Mouse (Mus musculus) heart, postnatal 0 days (tissue): ENCODE measurements at regions not wholly inside any gene's neighbourhood (a gene's known extent, or its start where the extent isn't known, plus 50 kb on each side); places are given as distances from the start of the nearest gene placed in this dataset.

Experiments
- CTCF ChIP-seq: IDR thresholded peaks from 2 replicates; pipeline ENCODE4 v1.5.1; 2016; ENCODE audit warnings: antibody characterized with exemption, control low read depth, low read depth
- EP300 ChIP-seq: IDR thresholded peaks from 2 replicates; pipeline ENCODE4 v1.6.1; 2016; ENCODE audit warnings: antibody characterized with exemption, low read depth

DNA sequence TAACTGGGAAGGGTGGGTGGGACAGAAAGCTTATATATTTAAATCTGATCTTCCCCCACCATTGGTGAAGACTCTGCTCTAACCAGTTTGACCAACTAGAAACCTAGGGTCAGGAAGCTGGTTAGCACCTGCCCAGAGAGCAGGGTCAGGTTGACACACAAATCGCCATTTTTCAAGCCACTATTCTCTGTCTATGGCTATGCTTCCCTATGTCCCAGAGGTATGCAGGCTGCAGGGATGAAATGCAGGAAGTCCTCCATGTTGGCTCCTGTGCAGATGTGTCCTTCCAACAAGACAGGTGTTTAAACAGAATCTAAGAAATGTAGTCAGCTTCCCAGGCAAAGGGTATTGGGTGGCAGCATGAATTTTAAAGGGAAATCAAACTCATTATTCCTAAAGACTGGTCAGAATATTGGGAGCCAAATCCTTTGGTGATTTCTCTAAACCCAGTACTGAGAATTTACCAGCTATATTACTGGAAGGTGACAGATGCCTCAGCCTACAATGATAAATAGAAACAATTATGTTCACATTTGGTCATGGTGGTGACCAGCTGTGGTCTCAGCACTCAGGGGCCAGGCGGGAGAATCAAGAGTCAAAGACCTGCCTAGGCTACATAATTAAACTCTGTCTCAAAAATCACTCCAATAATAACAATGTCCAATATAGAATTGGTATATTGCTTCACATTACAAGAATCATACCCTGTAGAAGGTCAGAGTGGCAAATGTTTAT lies 55.6 kb upstream of the Dapk1 start:
- TF ChIP-seq EP300, result no peak
- TF ChIP-seq CTCF, result no peak
